Mouse (Mus musculus) brain, embryonic 14.5 days (tissue): ENCODE results near the gene Lhx1. TPM values are rescaled to one million over a fixed set of nuclear protein-coding genes. Genes with fewer than 3 reads are reported as not detected.

ENCODE experiments used
- DNase-seq: peaks from one replicate; pipeline ENCODE4 v3.0.0-alpha.2; 2011; ENCODE audit warnings: low read depth
- CTCF ChIP-seq: fragments of 200-500 bp; IDR thresholded peaks from 2 replicates; pipeline ENCODE4 v1.5.1; 2012; ENCODE audit warnings: inconsistent platforms, mild to moderate bottlenecking, moderate library complexity, borderline replicate concordance; ENCODE audit not compliant: insufficient read depth, insufficient read length; ENCODE audit errors: extremely low read depth
- POLR2A ChIP-seq: fragments of 200-500 bp; IDR thresholded peaks from 2 replicates; pipeline ENCODE4 v1.6.1; 2012; ENCODE audit warnings: mild to moderate bottlenecking, inconsistent platforms, borderline replicate concordance; ENCODE audit not compliant: poor library complexity, insufficient read depth, insufficient read length, severe bottlenecking; ENCODE audit errors: extremely low read depth
- polyA plus RNA-seq: library from polyadenylated mRNA; depleted of rRNA; stranded (reverse); fragments of >200 nt; gene quantifications from 2 replicates; pipeline ENCODE4 v1.2.3, GENCODE M21; 2012

Lhx1 gene
- polyA plus RNA-seq, 1 experiment: 64.4 TPM

DNA sequence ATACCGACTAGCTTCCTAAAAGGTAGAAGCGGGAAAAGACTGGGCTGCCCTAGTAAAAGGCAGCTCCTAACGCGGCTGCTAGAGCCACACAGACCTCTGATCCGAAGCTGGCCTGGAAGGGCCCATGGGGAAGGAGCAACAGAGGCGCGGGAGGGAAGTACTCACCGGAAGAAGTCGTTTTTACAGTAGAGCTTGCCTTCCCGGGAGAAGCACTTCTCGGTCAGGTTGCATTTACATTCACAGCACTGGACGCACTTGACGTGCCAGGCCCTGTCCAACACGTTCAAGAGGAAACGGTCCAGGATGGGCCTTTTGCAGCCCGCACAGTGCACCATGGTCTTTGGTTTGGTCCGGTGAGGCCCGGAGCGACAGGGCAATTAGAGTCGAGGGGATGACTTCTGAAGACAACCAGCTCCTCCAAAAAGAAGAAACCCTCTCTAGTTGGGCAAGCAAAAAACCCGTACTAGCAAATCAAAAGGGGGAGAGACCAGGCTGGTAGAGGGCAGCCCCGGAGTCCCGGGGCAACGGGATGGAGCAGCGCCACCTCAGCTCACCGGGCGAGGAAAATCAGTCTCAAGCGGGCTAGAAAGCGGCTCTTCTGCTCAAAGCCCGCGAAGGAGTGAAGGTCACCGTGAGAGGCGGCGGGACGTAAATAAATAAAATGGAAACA, 1.4 kb downstream of the Lhx1 start:
- DNase-seq: peak; percentile 51
- TF ChIP-seq CTCF: no peak
- no peak for TF ChIP-seq POLR2A

GRCm38 (mm10) chr11:84523321-84523831, 2.0 kb downstream of the Lhx1 start:
- no peak for TF ChIP-seq POLR2A
- no peak for TF ChIP-seq CTCF
- DNase-seq: peak; percentile 48

DNA sequence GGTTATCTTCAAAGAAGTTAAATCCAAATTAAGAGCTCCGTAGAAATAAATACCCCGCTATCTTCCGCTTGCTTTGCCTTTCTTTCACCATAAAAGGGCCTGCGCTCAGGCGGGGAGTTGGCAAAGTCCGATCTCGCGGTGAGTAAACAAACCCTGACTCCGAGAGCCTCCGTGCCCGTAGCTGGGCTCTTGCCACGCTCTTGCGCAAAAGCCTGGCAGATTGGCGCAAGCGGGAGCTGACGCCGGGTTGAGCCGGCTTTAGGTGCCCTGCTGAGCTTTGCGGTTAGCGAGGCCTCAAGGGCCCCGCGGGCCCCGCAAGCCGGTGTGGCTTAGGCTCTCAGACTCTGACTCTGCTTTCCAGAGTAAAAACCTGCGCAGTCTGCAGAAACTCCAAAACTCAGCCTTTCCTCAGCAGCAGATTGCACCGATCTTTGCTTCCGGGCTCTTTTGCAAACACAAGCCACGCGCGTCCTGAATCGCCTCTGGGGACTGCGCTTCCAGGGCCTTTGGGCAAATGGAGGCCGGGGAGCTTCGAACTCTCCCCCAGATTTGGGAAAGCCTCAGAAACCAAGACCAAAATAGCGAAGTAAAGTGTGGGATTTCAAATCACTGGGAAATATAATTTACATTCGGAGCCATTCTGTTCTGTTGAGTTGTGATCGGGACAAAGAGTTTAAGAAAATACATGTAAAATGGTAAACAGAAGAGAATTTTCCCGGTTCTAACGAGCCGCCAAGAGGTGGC, 2.6 kb downstream of the Lhx1 start:
- peak; percentile 71 for DNase-seq
- no peak for TF ChIP-seq CTCF
- no peak for TF ChIP-seq POLR2A

GRCm38 (mm10) chr11:84521751-84522299, 3.5 kb downstream of the Lhx1 start:
- TF ChIP-seq POLR2A: no peak
- no peak for TF ChIP-seq CTCF
- no peak for DNase-seq

GRCm38 (mm10) chr11:84521071-84521390, 4.3 kb downstream of the Lhx1 start:
- no peak for DNase-seq
- TF ChIP-seq CTCF: no peak
- no peak for TF ChIP-seq POLR2A

DNA sequence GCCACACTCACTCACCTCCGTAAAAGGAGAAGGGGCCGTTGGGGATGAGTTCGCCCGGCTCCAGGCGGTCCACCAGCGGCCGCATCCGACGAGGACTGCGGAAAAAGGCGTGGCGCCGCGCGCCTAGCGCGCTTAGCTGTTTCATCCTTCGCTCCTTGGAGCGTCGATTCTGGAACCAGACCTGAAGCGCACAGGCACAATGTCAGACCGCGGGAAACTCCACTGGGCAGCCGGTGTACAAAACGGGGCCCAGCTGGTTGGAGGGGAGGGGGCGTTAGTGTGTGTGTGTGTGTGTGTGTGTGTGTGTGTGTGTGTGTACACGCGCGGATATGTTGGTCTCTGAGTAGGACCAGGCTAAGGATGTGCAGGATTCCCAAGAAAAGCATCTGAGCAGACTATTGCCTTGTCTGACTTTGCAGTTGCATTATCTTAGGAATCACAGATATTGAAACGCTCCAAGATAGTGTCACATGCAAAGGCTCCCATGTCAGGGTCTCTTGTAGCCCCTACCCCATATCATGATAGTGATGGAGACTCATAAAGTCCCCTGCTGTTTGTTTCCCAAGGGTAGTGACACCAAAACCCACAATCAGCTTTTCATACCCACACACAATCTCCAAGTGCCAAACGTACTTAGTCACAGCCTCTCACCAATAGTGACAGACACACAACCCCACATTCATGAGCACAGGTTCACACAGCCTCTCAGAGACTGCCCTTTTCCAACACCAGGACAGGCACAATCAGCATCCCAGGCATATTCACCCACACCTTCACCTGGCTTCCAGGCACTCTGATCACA, 4.9 kb downstream of the Lhx1 start:
- TF ChIP-seq CTCF (no peak), POLR2A (no peak)
- no peak for DNase-seq

GRCm38 (mm10) chr11:84519576-84520268, 5.6 kb downstream of the Lhx1 start:
- no peak for TF ChIP-seq CTCF
- no peak for TF ChIP-seq POLR2A
- DNase-seq: no peak

DNA sequence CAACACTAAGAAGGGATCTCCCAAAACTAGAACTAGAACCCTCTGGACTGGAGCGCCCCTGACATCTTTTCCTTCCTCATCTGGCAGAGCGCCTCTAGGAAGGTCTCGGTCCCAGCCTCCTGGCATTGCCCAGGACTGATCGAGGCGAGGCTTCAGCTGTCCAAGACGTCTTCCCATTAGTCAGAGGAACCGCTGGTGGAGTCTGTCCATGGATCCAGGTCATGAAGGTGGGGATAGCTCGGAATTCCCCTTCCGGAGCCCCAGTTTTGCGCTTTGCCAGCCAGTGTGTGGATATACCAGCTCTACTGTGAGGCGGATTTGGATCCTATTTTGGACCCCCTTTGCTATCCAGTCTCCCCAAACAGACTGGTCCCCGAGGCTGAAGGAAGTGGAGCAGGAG, 6.3 kb downstream of the Lhx1 start:
- no peak for DNase-seq
- TF ChIP-seq POLR2A (no peak), CTCF (no peak)

- no peak for TF ChIP-seq CTCF
- TF ChIP-seq POLR2A: no peak
- DNase-seq: no peak
These were observed 7.1 kb downstream of the Lhx1 start for GRCm38 (mm10) chr11:84518261-84518660.

DNA sequence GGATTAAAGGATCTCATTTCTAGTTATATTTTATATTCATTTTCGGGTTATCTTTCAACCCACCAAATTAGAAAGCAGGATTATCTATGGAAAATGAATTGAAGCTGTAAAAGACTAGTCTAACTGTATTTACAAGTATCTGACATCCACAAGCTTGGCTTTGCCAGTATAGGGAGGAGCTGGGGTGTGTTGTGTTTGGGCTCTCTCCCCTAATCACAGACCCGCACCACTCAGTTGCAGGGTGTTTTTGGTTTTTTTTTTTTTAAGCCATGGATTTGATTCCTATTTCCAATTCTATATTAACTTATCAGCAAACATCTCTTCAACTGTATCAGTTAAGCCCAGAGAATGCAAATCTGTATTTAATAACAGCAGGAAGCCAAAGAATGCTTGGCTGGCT, 7.9 kb downstream of the Lhx1 start:
- DNase-seq: no peak
- TF ChIP-seq POLR2A: no peak
- no peak for TF ChIP-seq CTCF

GRCm38 (mm10) chr11:84516501-84517240, 8.7 kb downstream of the Lhx1 start:
- DNase-seq: no peak
- TF ChIP-seq POLR2A (no peak), CTCF (no peak)

DNA sequence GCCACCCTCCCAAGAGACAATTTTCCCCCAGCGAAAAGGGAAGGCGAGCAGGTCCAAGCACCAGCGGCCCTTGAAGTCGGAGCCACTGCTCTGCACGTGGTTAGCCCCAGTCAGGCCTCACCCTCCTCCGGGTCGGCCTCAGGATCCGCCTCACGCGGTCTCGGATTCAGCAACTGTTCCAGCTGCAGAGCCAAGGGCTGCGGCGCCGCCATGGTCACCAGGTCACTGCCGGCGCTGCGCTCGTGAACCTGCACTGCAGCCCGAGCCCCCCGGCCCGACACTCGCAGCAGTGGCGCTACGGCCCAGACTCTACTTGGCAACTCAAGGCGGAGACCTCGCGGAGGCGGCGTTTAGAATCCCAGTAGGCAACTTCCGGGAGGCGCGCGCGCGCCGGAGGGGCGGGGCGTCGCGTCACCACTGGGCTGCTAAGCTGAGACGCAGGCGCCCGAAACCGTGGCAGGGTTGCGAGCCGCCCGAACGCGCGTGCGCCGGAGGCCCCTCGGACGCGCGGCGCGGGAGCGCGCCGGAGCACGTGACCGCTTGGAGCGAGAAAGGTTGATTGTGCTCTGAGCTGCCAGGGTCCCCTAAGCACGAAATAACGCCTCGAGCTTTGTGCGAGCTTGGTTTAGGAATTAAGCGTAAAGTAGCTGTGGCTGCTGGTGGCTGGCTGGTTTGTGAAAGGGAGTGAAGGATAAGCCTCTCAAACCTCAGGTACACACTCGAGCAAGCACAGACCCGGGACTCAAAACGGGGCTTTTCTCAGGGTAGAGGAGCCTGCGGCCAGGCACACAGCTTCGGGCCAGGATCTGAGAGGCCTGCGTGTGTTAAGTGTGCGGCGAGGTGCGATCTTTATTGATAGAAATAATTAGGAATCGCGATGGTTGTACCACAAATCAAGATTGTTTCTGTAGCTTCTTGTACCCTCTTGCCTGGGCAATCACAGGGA, 11.9 kb downstream of the Lhx1 start, which contains the start of gene Aatf:
Gene Aatf, minus strand, starts transcription at position 352 of the 946 bp plus-strand sequence.
- no peak for TF ChIP-seq CTCF
- peak; percentile 67 for TF ChIP-seq POLR2A
- peak; percentile 99 for DNase-seq
